Comparison of ENCODE assay signal across 17 mouse cellular contexts in the genomic region with DNA sequence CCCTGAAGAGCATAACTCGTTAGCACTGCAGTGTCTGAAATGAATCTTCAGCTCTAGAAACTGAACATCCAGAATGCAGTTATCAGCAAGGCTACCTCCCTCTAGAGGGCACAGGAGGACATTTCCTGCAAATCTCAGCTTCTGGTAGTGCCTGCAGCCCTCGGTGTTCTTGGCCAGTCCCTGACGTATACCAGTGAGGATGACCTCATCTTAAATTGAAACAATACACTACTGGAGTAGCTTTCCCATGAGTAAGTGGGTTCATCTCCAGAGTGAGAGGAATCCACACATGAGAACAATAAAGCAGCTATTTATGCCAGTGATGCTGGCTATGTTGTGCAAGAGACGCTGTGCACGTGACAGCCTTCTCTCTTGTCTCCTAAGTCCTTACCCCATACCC. TPM values are rescaled to one million over a fixed set of nuclear protein-coding genes. Genes with fewer than 3 reads are reported as not detected.
A peak's percentile ranks its signal among the peaks of the same experiment; 100 is the strongest.
DNase-seq lines count a peak whose midpoint lies in the region; ATAC-seq and TF ChIP-seq lines count a peak whose summit lies in the region.
"Had no signal": no experiment of that assay in that cellular context is flagged by ENCODE, and none has a peak within 500 bp of the region (broad histone marks: within the 10 kb centered on the region; RNA-seq: fewer than 3 reads in every experiment).

No protein-coding gene starts in this region.

- H3K4me3 ChIP-seq in kidney, adult 2 months (ENCODE audit: insufficient read depth, low read depth, low read length): no peak overlapping the region
- no peak overlapping the region for H3K4me3 ChIP-seq in midbrain, postnatal 0 days (ENCODE audit: low read depth, low read length)
- no peak overlapping the region for H3K4me3 ChIP-seq in midbrain, embryonic 13.5 days (replicated peaks)
- no peak overlapping the region for H3K4me3 ChIP-seq in neural tube, embryonic 15.5 days (replicated peaks)
- H3K4me3 ChIP-seq: heart, embryonic 10.5 days had no signal

- H3K27ac ChIP-seq in kidney, adult 2 months (ENCODE audit: insufficient read depth, low read depth, low read length): no peak overlapping the region
- no peak overlapping the region for H3K27ac ChIP-seq in midbrain, postnatal 0 days (ENCODE audit: low read depth, low read length)
- H3K27ac ChIP-seq in midbrain, embryonic 13.5 days: no peak overlapping the region
- H3K27ac ChIP-seq in neural tube, embryonic 15.5 days (replicated peaks): no peak overlapping the region
- H3K27ac ChIP-seq: heart, embryonic 10.5 days had no signal

- H3K4me2 ChIP-seq in midbrain, postnatal 0 days (ENCODE audit: low read depth, low read length, poor library complexity, severe bottlenecking): no peak overlapping the region
- no peak overlapping the region for H3K4me2 ChIP-seq in midbrain, embryonic 13.5 days (replicated peaks)
- H3K4me2 ChIP-seq in neural tube, embryonic 15.5 days: no peak overlapping the region

- no peaks in the 10 kb centered on the region for H3K9me3 ChIP-seq in midbrain, postnatal 0 days (ENCODE audit: low read length)
- no peaks in the 10 kb centered on the region for H3K9me3 ChIP-seq in midbrain, embryonic 13.5 days
- no peaks in the 10 kb centered on the region for H3K9me3 ChIP-seq in neural tube, embryonic 15.5 days (replicated peaks)
- H3K9me3 ChIP-seq: heart, embryonic 10.5 days had no signal

- WGBS in kidney, adult 2 months: 72% methylated on average over 5 of the region's 5 CpGs
- WGBS in midbrain, postnatal 0 days: 82% methylated on average over 5 of the region's 5 CpGs
- 83% methylated on average over 5 of the region's 5 CpGs for WGBS in midbrain, embryonic 13.5 days
- 83% methylated on average over 5 of the region's 5 CpGs for WGBS in neural tube, embryonic 15.5 days

- TF ChIP-seq POLR2A in kidney, adult 2 months (IDR thresholded peaks at IDR 0.05; ENCODE audit: low read depth, low read length): no peak

- peak; percentile 28 for DNase-seq in adrenal gland, postnatal 14 days
- DNase-seq in adrenal gland, postnatal 10 days: no peak
- no peak for DNase-seq in kidney, adult 2 months
- DNase-seq in kidney, postnatal 25 days: no peak
- no peak for DNase-seq in midbrain, postnatal 0 days (ENCODE audit: low spot score)
- no peak for DNase-seq in adrenal gland, postnatal 4 days (ENCODE audit: low spot score in 2 of 2)
- DNase-seq: cerebellum, adult 18-20 months; heart, postnatal 4 days; kidney, postnatal 14 days; layer of hippocampus, postnatal 36 days; lung, adult 18-20 months; right cerebral cortex, postnatal 25 days; thymus, postnatal 25 days had no signal

- no peak overlapping the region for H3K9ac ChIP-seq in midbrain, postnatal 0 days (replicated peaks; ENCODE audit: low read length, poor library complexity, severe bottlenecking)
- no peak overlapping the region for H3K9ac ChIP-seq in midbrain, embryonic 13.5 days (replicated peaks)
- no peak overlapping the region for H3K9ac ChIP-seq in neural tube, embryonic 15.5 days (replicated peaks)

- TF ChIP-seq CTCF in kidney, adult 2 months (conservative IDR thresholded peaks at IDR 0.05; ENCODE audit: insufficient read depth, insufficient read length, low read depth, low read length): peak; percentile 17; the same call in 1 of the 2 replicates
- peak; percentile 36 for TF ChIP-seq CTCF in midbrain, postnatal 0 days (IDR thresholded peaks at IDR 0.05)

- H3K27me3 ChIP-seq in kidney, adult 2 months (replicated peaks; ENCODE audit: control insufficient read depth, insufficient read depth, low read length): no peaks in the 10 kb centered on the region
- H3K27me3 ChIP-seq in midbrain, postnatal 0 days (ENCODE audit: insufficient read depth, low read length): no peaks in the 10 kb centered on the region
- no peaks in the 10 kb centered on the region for H3K27me3 ChIP-seq in midbrain, embryonic 13.5 days
- H3K27me3 ChIP-seq in neural tube, embryonic 15.5 days (replicated peaks): no peaks in the 10 kb centered on the region

- peaks cover 6% of the 10 kb centered on the region for H3K4me1 ChIP-seq in kidney, adult 2 months (ENCODE audit: control insufficient read depth, insufficient read depth, low read length)
- no peaks in the 10 kb centered on the region for H3K4me1 ChIP-seq in midbrain, postnatal 0 days (ENCODE audit: insufficient read depth, low read length)
- no peaks in the 10 kb centered on the region for H3K4me1 ChIP-seq in midbrain, embryonic 13.5 days (replicated peaks)
- H3K4me1 ChIP-seq in neural tube, embryonic 15.5 days: no peaks in the 10 kb centered on the region

- no peak for ATAC-seq in midbrain, postnatal 0 days (ENCODE audit: low FRiP score)
- ATAC-seq in midbrain, embryonic 13.5 days: no peak
- ATAC-seq in neural tube, embryonic 15.5 days (ENCODE audit: low FRiP score): no peak

- H3K36me3 ChIP-seq in kidney, adult 2 months (ENCODE audit: control insufficient read depth, insufficient read depth, low read length): no peaks in the 10 kb centered on the region
- peaks cover 56% of the 10 kb centered on the region for H3K36me3 ChIP-seq in midbrain, postnatal 0 days (ENCODE audit: insufficient read depth, low read length)
- H3K36me3 ChIP-seq in midbrain, embryonic 13.5 days: peaks cover 86% of the 10 kb centered on the region
- peaks cover 81% of the 10 kb centered on the region for H3K36me3 ChIP-seq in neural tube, embryonic 15.5 days

RNA-seq across cellular contexts. Expression of a gene that starts 11.0 kb away (rescaled TPM):
- 10.6 and 12.4 TPM in 2 replicates for total RNA-seq in adrenal gland, postnatal 14 days (2021)
- 10 to 100 TPM in 1 of 2 experiments, 1 to 10 TPM in 1; 8.8 to 15.7 TPM for total RNA-seq in adrenal gland, postnatal 10 days (2021)
- polyA plus RNA-seq in kidney, adult 2 months (2012; rRNA removed): 4.2 and 4.8 TPM in 2 replicates
- total RNA-seq in midbrain, postnatal 0 days (2014; rRNA removed): 15.0 and 22.9 TPM in 2 replicates
- 24.1 and 29.0 TPM in 2 replicates for polyA plus RNA-seq in midbrain, postnatal 0 days (2015; fragmentation: Nextera tagmentation; extraction: Ambion mirVana)
- 32.9 and 35.2 TPM in 2 replicates for polyA plus RNA-seq in midbrain, embryonic 13.5 days (2015; fragmentation: Nextera tagmentation; extraction: Ambion mirVana)
- polyA plus RNA-seq in neural tube, embryonic 15.5 days (2015; fragmentation: Nextera tagmentation; extraction: Ambion mirVana): 36.5 and 36.9 TPM in 2 replicates
- 10 to 100 TPM; 18.4 to 20.7 TPM for total RNA-seq in adrenal gland, postnatal 4 days (2021)

RNA-seq across cellular contexts. Expression of a gene that starts 36.9 kb away (rescaled TPM):
- total RNA-seq in adrenal gland, postnatal 14 days (2021): 0.15 TPM in 1 of 2 replicates, not detected in the other
- total RNA-seq in adrenal gland, postnatal 10 days (2021): under 1 TPM; 0.51 to 0.81 TPM
- polyA plus RNA-seq in kidney, adult 2 months (2012; rRNA removed): 15.4 and 16.8 TPM in 2 replicates
- total RNA-seq in midbrain, postnatal 0 days (2014; rRNA removed): 0.19 TPM in 1 of 2 replicates, not detected in the other
- 0.28 and 0.36 TPM in 2 replicates for polyA plus RNA-seq in midbrain, postnatal 0 days (2015; fragmentation: Nextera tagmentation; extraction: Ambion mirVana)
- polyA plus RNA-seq in midbrain, embryonic 13.5 days (2015; fragmentation: Nextera tagmentation; extraction: Ambion mirVana): 0.24 and 0.44 TPM in 2 replicates
- polyA plus RNA-seq in neural tube, embryonic 15.5 days (2015; fragmentation: Nextera tagmentation; extraction: Ambion mirVana): 0.37 and 2.4 TPM in 2 replicates
- 1 to 10 TPM in 1 of 2 experiments, under 1 TPM in 1; 0.45 to 1.2 TPM for total RNA-seq in adrenal gland, postnatal 4 days (2021)
- total RNA-seq: layer of hippocampus, postnatal 36 days had no signal
- polyA plus RNA-seq: limb, embryonic 11.5 days had no signal

RNA-seq across cellular contexts. Expression of a gene that starts 46.2 kb away (rescaled TPM):
- total RNA-seq in adrenal gland, postnatal 14 days (2021): 36.2 and 36.6 TPM in 2 replicates
- 10 to 100 TPM; 32.1 to 34.1 TPM for total RNA-seq in adrenal gland, postnatal 10 days (2021)
- polyA plus RNA-seq in kidney, adult 2 months (2012; rRNA removed): 47.2 and 68.0 TPM in 2 replicates
- total RNA-seq in midbrain, postnatal 0 days (2014; rRNA removed): 19.1 and 26.1 TPM in 2 replicates
- polyA plus RNA-seq in midbrain, postnatal 0 days (2015; fragmentation: Nextera tagmentation; extraction: Ambion mirVana): 34.4 and 41.4 TPM in 2 replicates
- 29.4 and 31.1 TPM in 2 replicates for polyA plus RNA-seq in midbrain, embryonic 13.5 days (2015; fragmentation: Nextera tagmentation; extraction: Ambion mirVana)
- polyA plus RNA-seq in neural tube, embryonic 15.5 days (2015; fragmentation: Nextera tagmentation; extraction: Ambion mirVana): 34.4 and 37.7 TPM in 2 replicates
- total RNA-seq in adrenal gland, postnatal 4 days (2021): 10 to 100 TPM; 42.2 to 46.1 TPM
